Mouse (Mus musculus) kidney, embryonic 14.5 days (tissue): ENCODE results near the gene Xlr3b. TPM values are rescaled to one million over a fixed set of nuclear protein-coding genes. Genes with fewer than 3 reads are reported as not detected.
"Not testable (repeated sequence)": the region's sequence is repeated elsewhere in the genome, so short reads cannot be mapped to it uniquely, and the experiment has no call there.

Experiments
- ATAC-seq: fragments of 200-750 bp; cut with Nextera tagmentation; 2 replicates; pipeline ENCODE4 v1.8.0; 2017; ENCODE audit warnings: moderate number of reproducible peaks, mild to moderate bottlenecking, moderate TSS enrichment, moderate library complexity; ENCODE audit not compliant: low FRiP score, low TSS enrichment
- H3K27ac ChIP-seq: fragments of 300-500 bp; sonication (generic); 2 replicates; pipeline ENCODE4 v1.5.1; 2014; ENCODE audit warnings: low read depth, mild to moderate bottlenecking, low read length, moderate library complexity, mixed read lengths
- H3K27me3 ChIP-seq: fragments of 300-500 bp; sonication (generic); 2 replicates; pipeline ENCODE4 v1.6.1; 2014; ENCODE audit warnings: mild to moderate bottlenecking, low read length; ENCODE audit not compliant: control insufficient read depth, insufficient read depth
- H3K36me3 ChIP-seq: fragments of 300-500 bp; sonication (generic); 2 replicates; pipeline ENCODE4 v1.6.1; 2014; ENCODE audit warnings: low read length, mixed read lengths; ENCODE audit not compliant: control insufficient read depth, insufficient read depth
- H3K4me1 ChIP-seq: fragments of 300-500 bp; sonication (generic); 2 replicates; pipeline ENCODE4 v1.6.1; 2014; ENCODE audit warnings: low read length, mixed read lengths; ENCODE audit not compliant: control insufficient read depth, insufficient read depth
- H3K4me2 ChIP-seq: fragments of 300-500 bp; sonication (generic); replicated peaks from 2 replicates; pipeline ENCODE4 v1.6.1; 2014; ENCODE audit warnings: low read depth, mild to moderate bottlenecking, low read length
- H3K4me3 ChIP-seq: fragments of 300-500 bp; sonication (generic); 2 replicates; pipeline ENCODE4 v1.5.1; 2014; ENCODE audit warnings: mild to moderate bottlenecking, low read length
- H3K9ac ChIP-seq: fragments of 300-500 bp; sonication (generic); 2 replicates; pipeline ENCODE4 v1.6.1; 2014; ENCODE audit warnings: low read depth, mild to moderate bottlenecking, low read length, moderate library complexity
- H3K9me3 ChIP-seq: fragments of 300-500 bp; sonication (generic); 2 replicates; pipeline ENCODE4 v1.6.1; 2016; ENCODE audit warnings: low read length; ENCODE audit not compliant: control insufficient read depth
- WGBS: fragments of 180-500 bp; shearing (Covaris S2); extraction: QIAGEN DNeasy Blood & Tissue Kit; methylation state at CpG from one replicate; pipeline ENCODE4 v1.1.7; 2014; 5-methylcytosine and 5-hydroxymethylcytosine counted together
- polyA plus RNA-seq: library from polyadenylated mRNA; unstranded; fragments of >200 nt; fragmentation: Nextera tagmentation; extraction: Ambion mirVana; gene quantifications from 2 replicates; pipeline ENCODE4 v1.2.1, GENCODE M21; 2014

Xlr3b gene
- polyA plus RNA-seq, 1 experiment from 2014 or later, result 6.0 TPM

GRCm38 (mm10) chrX:73228606-73229214 lies 36.7 kb downstream of the Xlr3b start:
- peak overlapping the region; percentile 57 for H3K4me3 ChIP-seq
- peaks cover 4% of the 10 kb centered on the region; the same call in 1 of the 2 replicates for H3K27me3 ChIP-seq
- 30% methylated on average over 41 of the region's 51 CpGs for WGBS
- H3K9ac ChIP-seq, result peak overlapping the region; percentile 66
- H3K4me1 ChIP-seq, result no peaks in the 10 kb centered on the region
- no peaks in the 10 kb centered on the region for H3K9me3 ChIP-seq
- peak overlapping the region; percentile 76; the same call in 1 of the 2 replicates for H3K27ac ChIP-seq
- ATAC-seq, result no peak; the same call in none of the 2 replicates
- peak overlapping the region; percentile 81 for H3K4me2 ChIP-seq
- no peaks in the 10 kb centered on the region for H3K36me3 ChIP-seq

- WGBS, result 46% methylated on average over 3 of the region's 3 CpGs
- H3K27me3 ChIP-seq, result peaks cover 4% of the 10 kb centered on the region; the same call in 1 of the 2 replicates
- no peaks in the 10 kb centered on the region for H3K4me1 ChIP-seq
- 0 out of 2 replicates have a peak overlapping the region, but pooled peaks have one; percentile 66 for H3K9ac ChIP-seq
- H3K27ac ChIP-seq, result no peak overlapping the region
- H3K4me3 ChIP-seq, result peak overlapping the region; percentile 57
- ATAC-seq, result no peak
- no peaks in the 10 kb centered on the region for H3K36me3 ChIP-seq
- H3K4me2 ChIP-seq, result peak overlapping the region; percentile 81
- H3K9me3 ChIP-seq, result no peaks in the 10 kb centered on the region
These were observed 37.3 kb downstream of the Xlr3b start for GRCm38 (mm10) chrX:73229288-73229687.

- not testable (repeated sequence) for H3K9ac ChIP-seq, H3K4me1 ChIP-seq, ATAC-seq, H3K27ac ChIP-seq, H3K4me2 ChIP-seq, H3K9me3 ChIP-seq, H3K27me3 ChIP-seq, H3K36me3 ChIP-seq, H3K4me3 ChIP-seq
- WGBS, result 86% methylated on average over 12 of the region's 14 CpGs
These were observed 50.9 kb downstream of the Xlr3b start, which contains the start of gene Xlr4c for GRCm38 (mm10) chrX:73242821-73243325. Gene Xlr4c (minus strand): TSS chrX:73243130.

Other genes starting within 250 kb of the Xlr3b start
- 3.0 and 4.9 TPM in 2 replicates for gene Zfp185, start 204.9 kb upstream of the Xlr3b start, polyA plus RNA-seq
- gene Pnma5, start 155.1 kb upstream of the Xlr3b start, polyA plus RNA-seq, result not detected in 2 replicates
- 0.12 TPM in 1 of 2 replicates, not detected in the other for gene Pnma3, start 127.4 kb upstream of the Xlr3b start, polyA plus RNA-seq
- 0.46 TPM in 1 of 2 replicates, not detected in the other for gene Xlr4a, start 109.7 kb upstream of the Xlr3b start, polyA plus RNA-seq
- 0.51 and 1.4 TPM in 2 replicates for gene Xlr3a, start 95.1 kb upstream of the Xlr3b start, polyA plus RNA-seq
- gene Gm14685, start 75.2 kb upstream of the Xlr3b start, polyA plus RNA-seq, result not detected in 2 replicates
- gene Xlr5b, start 43.4 kb upstream of the Xlr3b start, polyA plus RNA-seq, result not detected in 2 replicates
- not detected in 2 replicates for gene DXBay18, start 42.8 kb upstream of the Xlr3b start, polyA plus RNA-seq
- gene Spin2d, start 15.2 kb upstream of the Xlr3b start, polyA plus RNA-seq, result not detected in 2 replicates
- gene Xlr4b, start 22.1 kb downstream of the Xlr3b start, polyA plus RNA-seq, result 0.50 TPM in 1 of 2 replicates, not detected in the other
- gene F8a, start 36.1 kb downstream of the Xlr3b start, polyA plus RNA-seq, result 9.1 and 9.9 TPM in 2 replicates
- gene Xlr4c, start 50.9 kb downstream of the Xlr3b start, polyA plus RNA-seq, result not detected in 2 replicates
- gene Xlr3c, start 73.2 kb downstream of the Xlr3b start, polyA plus RNA-seq, result not detected in 2 replicates
- 0.31 TPM in 1 of 2 replicates, not detected in the other for gene Xlr5a, start 100.8 kb downstream of the Xlr3b start, polyA plus RNA-seq
- not detected in 2 replicates for gene Xlr5c, start 100.8 kb downstream of the Xlr3b start, polyA plus RNA-seq
- gene Gm45015, start 144.6 kb downstream of the Xlr3b start, polyA plus RNA-seq, result not detected in 2 replicates
- 11.1 and 17.1 TPM in 2 replicates for gene Zfp275, start 150.4 kb downstream of the Xlr3b start, polyA plus RNA-seq
- not detected in 2 replicates for gene Gm18336, start 206.5 kb downstream of the Xlr3b start, polyA plus RNA-seq
- gene Zfp92, start 218.9 kb downstream of the Xlr3b start, polyA plus RNA-seq, result not detected in 2 replicates
- not detected in 2 replicates for gene Trex2, start 243.1 kb downstream of the Xlr3b start, polyA plus RNA-seq